Mouse (Mus musculus): ENCODE data around the gene Bpifa3. TPM values are rescaled to one million over a fixed set of nuclear protein-coding genes. Genes with fewer than 3 reads are reported as not detected.

Gene Bpifa3
- total and polyA plus RNA-seq, 3 experiments, result not detected

DNA sequence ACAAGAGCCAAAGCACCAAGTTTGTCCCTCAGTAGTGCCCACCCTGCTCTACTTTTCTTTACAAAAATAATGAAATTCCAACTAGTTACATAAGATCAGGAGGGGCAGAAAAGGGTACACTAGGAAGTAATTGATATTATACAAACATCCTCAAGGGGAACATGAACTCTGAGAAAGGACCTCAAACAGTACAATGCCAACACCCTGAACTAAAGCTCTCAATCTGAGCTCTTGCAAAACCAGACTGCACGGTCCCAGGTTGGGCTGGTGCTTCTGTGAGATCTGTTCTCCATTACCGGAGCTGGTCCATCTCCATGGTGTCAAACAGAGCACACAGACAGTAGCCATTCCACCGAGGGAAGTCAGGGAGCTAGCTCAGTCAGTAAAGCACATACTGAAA, 12.8 kb upstream of the Bpifa3 start:
- no peak overlapping the region for H3K9ac ChIP-seq (ENCODE audit: control insufficient read depth, low read depth, low read length, poor library complexity, severe bottlenecking)
- H3K27ac ChIP-seq (ENCODE audit: control insufficient read depth, low read depth, low read length), result no peak overlapping the region
- no peaks in the 10 kb centered on the region for H3K36me3 ChIP-seq (ENCODE audit: control insufficient read depth in 1 of 2, insufficient read depth in 2 of 2, low read length in 2 of 2)
- no peak overlapping the region for H3K4me3 ChIP-seq (ENCODE audit: control insufficient read depth in 1 of 2, insufficient read depth in 1 of 2, low read depth in 2 of 2, low read length in 2 of 2)
- H3K4me1 ChIP-seq (ENCODE audit: control insufficient read depth in 1 of 2, insufficient read depth in 2 of 2, low read length in 2 of 2), result no peaks in the 10 kb centered on the region
- DNase-seq (ENCODE audit: low read depth, low spot score), result no peak
- H3K9me3 ChIP-seq (replicated peaks; ENCODE audit: insufficient read depth, low read length), result no peaks in the 10 kb centered on the region
- H3K79me2 ChIP-seq (ENCODE audit: control insufficient read depth, insufficient read depth, low read length, poor library complexity), result no peaks in the 10 kb centered on the region
- no peak for TF ChIP-seq ZNF384 (IDR thresholded peaks at IDR 0.05; ENCODE audit: low read depth, low read length)
- no peak for TF ChIP-seq CHD2 (IDR thresholded peaks at IDR 0.05; ENCODE audit: low read length)
- no peak for TF ChIP-seq TBP (IDR thresholded peaks at IDR 0.05; ENCODE audit: low read depth, low read length)
- no peak for TF ChIP-seq ZMIZ1 (IDR thresholded peaks at IDR 0.05; ENCODE audit: low read depth, low read length)
- no peak for TF ChIP-seq POLR2AphosphoS2 (IDR thresholded peaks at IDR 0.05; ENCODE audit: low read length)
- TF ChIP-seq TAL1 (IDR thresholded peaks at IDR 0.05; ENCODE audit: low read length), result no peak
- no peak for TF ChIP-seq MXI1 (IDR thresholded peaks at IDR 0.05; ENCODE audit: low read depth, low read length)
- no peak for TF ChIP-seq KAT2A (conservative IDR thresholded peaks at IDR 0.05; ENCODE audit: low read depth, low read length)
- TF ChIP-seq RCOR1 (IDR thresholded peaks at IDR 0.05; ENCODE audit: low read depth, low read length), result no peak
- TF ChIP-seq POLR2A (IDR thresholded peaks at IDR 0.05; ENCODE audit: control insufficient read depth in 1 of 2, insufficient read depth in 1 of 2, low read depth in 1 of 2, low read length in 2 of 2, poor library complexity in 1 of 2), result no peak
- TF ChIP-seq USF1 (IDR thresholded peaks at IDR 0.05; ENCODE audit: low read depth, low read length), result no peak
- TF ChIP-seq SIN3A (IDR thresholded peaks at IDR 0.05; ENCODE audit: low read length), result no peak
- TF ChIP-seq NELFE (IDR thresholded peaks at IDR 0.05; ENCODE audit: low read depth, low read length), result no peak
- TF ChIP-seq SMC3 (IDR thresholded peaks at IDR 0.05; ENCODE audit: low read depth, low read length), result no peak
- TF ChIP-seq TCF12 (IDR thresholded peaks at IDR 0.05; ENCODE audit: low read depth, low read length), result no peak
- no peak for TF ChIP-seq EP300 (IDR thresholded peaks at IDR 0.05; ENCODE audit: low read depth in 1 of 2, low read length in 2 of 2)
- TF ChIP-seq ZC3H11A (IDR thresholded peaks at IDR 0.05; ENCODE audit: low read depth, low read length), result no peak
- TF ChIP-seq NRF1 (IDR thresholded peaks at IDR 0.05; ENCODE audit: insufficient read depth, low read depth, low read length, poor library complexity, severe bottlenecking), result no peak
- no peak for TF ChIP-seq E2F4 (IDR thresholded peaks at IDR 0.05; ENCODE audit: borderline replicate concordance, low read depth, low read length)
- TF ChIP-seq RAD21 (IDR thresholded peaks at IDR 0.05; ENCODE audit: low read depth, low read length), result no peak
- H3K27me3 ChIP-seq (ENCODE audit: control insufficient read depth in 1 of 2, insufficient read depth in 2 of 2, low read length in 2 of 2), result no peaks in the 10 kb centered on the region; a peak in 1 of 4 replicates

GRCm38 (mm10) chr2:154142580-154142979, 12.4 kb downstream of the Bpifa3 start, which contains the start of gene Bpifa1:
Gene Bpifa1 (plus strand): TSS chr2:154142880.
- Histone ChIP-seq H3K9ac (ENCODE audit: control insufficient read depth, low read depth, low read length, poor library complexity, severe bottlenecking) (no peak within 1 kb of the TSS), H3K4me1 (ENCODE audit: control insufficient read depth in 1 of 2, insufficient read depth in 2 of 2, low read length in 2 of 2) (no peaks in the 10 kb centered on the region), H3K27ac (ENCODE audit: control insufficient read depth, low read depth, low read length) (no peak within 1 kb of the TSS), H3K4me3 (ENCODE audit: control insufficient read depth in 1 of 2, insufficient read depth in 1 of 2, low read depth in 2 of 2, low read length in 2 of 2) (no peak within 1 kb of the TSS), H3K9me3 (replicated peaks; ENCODE audit: insufficient read depth, low read length) (no peaks in the 10 kb centered on the region), H3K36me3 (ENCODE audit: control insufficient read depth in 1 of 2, insufficient read depth in 2 of 2, low read length in 2 of 2) (no peaks in the 10 kb centered on the region), H3K27me3 (ENCODE audit: control insufficient read depth in 1 of 2, insufficient read depth in 2 of 2, low read length in 2 of 2) (no peaks in the 10 kb centered on the region), H3K79me2 (ENCODE audit: control insufficient read depth, insufficient read depth, low read length, poor library complexity) (no peaks in the 10 kb centered on the region)
- no peak for TF ChIP-seq JUND (IDR thresholded peaks at IDR 0.05; ENCODE audit: low read depth, low read length)
- DNase-seq (ENCODE audit: low read depth, low spot score), result no peak
